ENCODE assay signal across 8 mouse cellular contexts in the genomic region with DNA sequence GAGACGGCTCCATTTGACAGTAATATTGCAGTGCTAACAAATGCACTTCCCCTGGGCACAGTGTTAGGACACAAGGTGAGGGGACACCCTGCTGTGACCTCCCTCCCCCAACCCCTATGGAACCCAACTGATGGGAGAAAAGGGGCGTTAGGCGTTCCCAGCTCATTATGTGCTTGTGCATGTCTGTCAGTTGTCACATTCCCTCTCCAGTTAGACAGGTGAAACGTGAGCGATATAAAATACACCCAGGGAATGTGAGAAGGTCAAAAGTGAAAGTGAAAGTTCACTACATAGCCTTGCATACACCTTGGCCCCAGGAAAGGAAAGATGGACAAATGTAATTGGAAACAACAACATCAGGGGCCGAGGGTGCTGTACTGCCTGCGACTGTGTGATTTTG. TPM values are rescaled to one million over a fixed set of nuclear protein-coding genes. Genes with fewer than 3 reads are reported as not detected.
A peak's percentile ranks its signal among the peaks of the same experiment; 100 is the strongest.
DNase-seq lines count a peak whose midpoint lies in the region; ATAC-seq lines count a peak whose summit lies in the region.

No protein-coding gene starts in this region.

- no peak for DNase-seq in lung, postnatal 14 days
- no peak for DNase-seq in intestine, embryonic 14.5 days (ENCODE audit: low spot score)
- peak; percentile 41 for DNase-seq in naive thymus-derived CD4-positive, alpha-beta T cell, adult 2 months (ENCODE audit: low read depth)
- no peak for DNase-seq in frontal cortex, adult 2 months (ENCODE audit: extremely low spot score in 1 of 2, low spot score in 1 of 2)
- no peak for DNase-seq in spleen, adult 12 weeks (ENCODE audit: low spot score)
- DNase-seq in right cerebral cortex, adult 2 months (ENCODE audit: low spot score in 2 of 2) = no peak

- H3K36me3 ChIP-seq in lung, embryonic 15.5 days = no peaks in the 10 kb centered on the region
- H3K36me3 ChIP-seq in embryonic facial prominence, embryonic 12.5 days = no peaks in the 10 kb centered on the region
- 0 out of 2 replicates have a peak, but pooled peaks cover 2% of the 10 kb centered on the region for H3K36me3 ChIP-seq in intestine, embryonic 14.5 days (ENCODE audit: control insufficient read depth, insufficient read depth, low read length)

- ATAC-seq in lung, embryonic 15.5 days (ENCODE audit: borderline replicate concordance, extremely low read depth, low FRiP score, low TSS enrichment) = no peak
- ATAC-seq in embryonic facial prominence, embryonic 12.5 days (ENCODE audit: insufficient number of reproducible peaks, insufficient read depth, low FRiP score, low TSS enrichment) = no peak
- ATAC-seq in intestine, embryonic 14.5 days (replicated peaks; ENCODE audit: low FRiP score, low TSS enrichment, low read depth) = no peak

- H3K9me3 ChIP-seq in lung, embryonic 15.5 days = no peaks in the 10 kb centered on the region
- H3K9me3 ChIP-seq in embryonic facial prominence, embryonic 12.5 days = no peaks in the 10 kb centered on the region
- H3K9me3 ChIP-seq in intestine, embryonic 14.5 days (ENCODE audit: control insufficient read depth, low read length) = no peaks in the 10 kb centered on the region

- peak overlapping the region; percentile 91 for H3K4me3 ChIP-seq in lung, embryonic 15.5 days
- H3K4me3 ChIP-seq in embryonic facial prominence, embryonic 12.5 days = no peak overlapping the region
- H3K4me3 ChIP-seq in intestine, embryonic 14.5 days (ENCODE audit: low read depth, low read length) = no peak overlapping the region

- no peak overlapping the region for H3K9ac ChIP-seq in lung, embryonic 15.5 days
- no peak overlapping the region for H3K9ac ChIP-seq in embryonic facial prominence, embryonic 12.5 days
- H3K9ac ChIP-seq in intestine, embryonic 14.5 days (ENCODE audit: low read length) = no peak overlapping the region

- no peak overlapping the region for H3K27ac ChIP-seq in lung, embryonic 15.5 days
- H3K27ac ChIP-seq in embryonic facial prominence, embryonic 12.5 days = no peak overlapping the region
- no peak overlapping the region for H3K27ac ChIP-seq in intestine, embryonic 14.5 days (ENCODE audit: low read depth)

- WGBS in lung, embryonic 15.5 days = 25% methylated on average over 7 of the region's 7 CpGs
- 35% methylated on average over 7 of the region's 7 CpGs for WGBS in embryonic facial prominence, embryonic 12.5 days
- WGBS in intestine, embryonic 14.5 days = 30% methylated on average over 7 of the region's 7 CpGs

- peaks cover 32% of the 10 kb centered on the region for H3K27me3 ChIP-seq in lung, embryonic 15.5 days
- peaks cover 20% of the 10 kb centered on the region for H3K27me3 ChIP-seq in embryonic facial prominence, embryonic 12.5 days
- H3K27me3 ChIP-seq in intestine, embryonic 14.5 days (replicated peaks; ENCODE audit: control insufficient read depth, insufficient read depth, low read length) = peaks cover 29% of the 10 kb centered on the region

- H3K4me2 ChIP-seq in lung, embryonic 15.5 days = peak overlapping the region; percentile 74
- H3K4me2 ChIP-seq in embryonic facial prominence, embryonic 12.5 days (replicated peaks) = peak overlapping the region; percentile 63
- peak overlapping the region; percentile 84 for H3K4me2 ChIP-seq in intestine, embryonic 14.5 days (ENCODE audit: low read length)

- H3K4me1 ChIP-seq in lung, embryonic 15.5 days = peaks cover 20% of the 10 kb centered on the region
- H3K4me1 ChIP-seq in embryonic facial prominence, embryonic 12.5 days = peaks cover 21% of the 10 kb centered on the region
- peaks cover 11% of the 10 kb centered on the region for H3K4me1 ChIP-seq in intestine, embryonic 14.5 days (replicated peaks; ENCODE audit: control insufficient read depth, insufficient read depth, low read length)

RNA-seq across cellular contexts. Expression of a gene that starts 0.9 kb away (rescaled TPM):
- 0.65 and 0.97 TPM in 2 replicates for polyA plus RNA-seq in lung, embryonic 15.5 days (2015; fragmentation: Nextera tagmentation; extraction: Ambion mirVana)
- 0.83 and 0.97 TPM in 2 replicates for polyA plus RNA-seq in embryonic facial prominence, embryonic 12.5 days (2016; fragmentation: Nextera tagmentation; extraction: Ambion mirVana)
- 0.92 and 2.0 TPM in 2 replicates for polyA plus RNA-seq in intestine, embryonic 14.5 days (2014; fragmentation: Nextera tagmentation; extraction: Ambion mirVana)
- 41.3 and 42.8 TPM in 2 replicates for polyA plus RNA-seq in frontal cortex, adult 2 months (2012; rRNA removed)

RNA-seq across cellular contexts. Expression of a gene that starts 0.9 kb away (rescaled TPM):
- 87.4 and 97.8 TPM in 2 replicates for polyA plus RNA-seq in lung, embryonic 15.5 days (2015; fragmentation: Nextera tagmentation; extraction: Ambion mirVana)
- polyA plus RNA-seq in embryonic facial prominence, embryonic 12.5 days (2016; fragmentation: Nextera tagmentation; extraction: Ambion mirVana) = 129 TPM in 2 replicates
- polyA plus RNA-seq in intestine, embryonic 14.5 days (2014; fragmentation: Nextera tagmentation; extraction: Ambion mirVana) = 85.8 and 98.9 TPM in 2 replicates
- 78.0 and 87.7 TPM in 2 replicates for polyA plus RNA-seq in frontal cortex, adult 2 months (2012; rRNA removed)

RNA-seq across cellular contexts. Expression of a gene that starts 25.7 kb away (rescaled TPM):
- 0.19 and 0.40 TPM in 2 replicates for polyA plus RNA-seq in lung, embryonic 15.5 days (2015; fragmentation: Nextera tagmentation; extraction: Ambion mirVana)
- polyA plus RNA-seq in embryonic facial prominence, embryonic 12.5 days (2016; fragmentation: Nextera tagmentation; extraction: Ambion mirVana) = 0.24 and 0.29 TPM in 2 replicates
- 0.34 and 0.36 TPM in 2 replicates for polyA plus RNA-seq in intestine, embryonic 14.5 days (2014; fragmentation: Nextera tagmentation; extraction: Ambion mirVana)
- 0.74 and 0.86 TPM in 2 replicates for polyA plus RNA-seq in frontal cortex, adult 2 months (2012; rRNA removed)

RNA-seq across cellular contexts. Expression of a gene that starts 55.9 kb away (rescaled TPM):
- polyA plus RNA-seq in lung, embryonic 15.5 days (2015; fragmentation: Nextera tagmentation; extraction: Ambion mirVana) = 8.8 and 9.2 TPM in 2 replicates
- 13.2 and 13.7 TPM in 2 replicates for polyA plus RNA-seq in embryonic facial prominence, embryonic 12.5 days (2016; fragmentation: Nextera tagmentation; extraction: Ambion mirVana)
- 13.4 and 14.9 TPM in 2 replicates for polyA plus RNA-seq in intestine, embryonic 14.5 days (2014; fragmentation: Nextera tagmentation; extraction: Ambion mirVana)
- polyA plus RNA-seq in frontal cortex, adult 2 months (2012; rRNA removed) = 4.6 and 5.5 TPM in 2 replicates

Comparison
In these comparisons a context has a peak if more than half of its experiments do, and no peak if none do; other contexts are left out.
1. RNA of a gene that starts 0.9 kb away (polyA plus RNA-seq): 41.3 to 42.8 TPM in frontal cortex, adult 2 months; 0.65 to 0.97 TPM in lung, embryonic 15.5 days, 0.92 to 2.0 TPM in intestine, embryonic 14.5 days and 0.83 to 0.97 TPM in embryonic facial prominence, embryonic 12.5 days; every median in the first group is over 10 times any median in the second.
2. Peak in every context shown above with its lines, with median percentiles within 50 percentile points of each other: H3K4me2 ChIP-seq.